Mouse (Mus musculus): ENCODE measurements around the gene Tmem119. TPM values are rescaled to one million over a fixed set of nuclear protein-coding genes. Genes with fewer than 3 reads are reported as not detected.
"Not testable (repeated sequence)": the region's sequence is repeated elsewhere in the genome, so short reads cannot be mapped to it uniquely, and the experiment has no call there.

The Tmem119 gene
- total RNA-seq, 2 experiments from 2014 or later, result 22.1 to 25.2 TPM

- no peak for DNase-seq (ENCODE audit: low spot score in 2 of 2)
- intact Hi-C loops (cut with DNase I), result no loop called here
These were observed 25.2 kb upstream of the Tmem119 start for GRCm38 (mm10) chr5:113825558-113825957.

GRCm38 (mm10) chr5:113824228-113824627, 23.9 kb upstream of the Tmem119 start:
- intact Hi-C loops (cut with DNase I), result no loop called here
- DNase-seq (ENCODE audit: low spot score in 2 of 2), result no peak

GRCm38 (mm10) chr5:113818572-113818971, 18.3 kb upstream of the Tmem119 start:
- DNase-seq (ENCODE audit: low spot score in 2 of 2), result no peak
- intact Hi-C loops (cut with DNase I), result loop anchor here (10.0 kb wide), 1 partner anchor 454 kb away; no protein-coding TSS in a partner anchor

- peak; percentile 43 to 46 for DNase-seq (ENCODE audit: low spot score in 2 of 2)
- intact Hi-C loops (cut with DNase I), result loop anchor here (1.0 to 10.0 kb wide), 2 partner anchors 42 to 451 kb away; no protein-coding TSS in a partner anchor
These were observed 15.4 kb upstream of the Tmem119 start for GRCm38 (mm10) chr5:113815638-113816152.

GRCm38 (mm10) chr5:113815041-113815389, 14.7 kb upstream of the Tmem119 start:
- intact Hi-C loops (cut with DNase I), result loop anchor here (10.0 kb wide), 1 partner anchor 450 kb away; no protein-coding TSS in a partner anchor
- DNase-seq (ENCODE audit: low spot score in 2 of 2), result no peak

GRCm38 (mm10) chr5:113814111-113815040, 14.1 kb upstream of the Tmem119 start:
- DNase-seq (ENCODE audit: low spot score in 2 of 2), result no peak
- intact Hi-C loops (cut with DNase I), result loop anchor here (10.0 kb wide), 1 partner anchor 450 kb away; no protein-coding TSS in a partner anchor

GRCm38 (mm10) chr5:113813608-113814007, 13.3 kb upstream of the Tmem119 start:
- intact Hi-C loops (cut with DNase I), result loop anchor here (10.0 kb wide), 1 partner anchor 449 kb away; no protein-coding TSS in a partner anchor
- no peak for DNase-seq (ENCODE audit: low spot score in 2 of 2)

- intact Hi-C loops (cut with DNase I), result loop anchor here (10.0 kb wide), 1 partner anchor 448 kb away; no protein-coding TSS in a partner anchor
- no peak for DNase-seq (ENCODE audit: low spot score in 2 of 2)
These were observed 12.3 kb upstream of the Tmem119 start for GRCm38 (mm10) chr5:113812638-113813037.

GRCm38 (mm10) chr5:113811824-113812420, 11.6 kb upstream of the Tmem119 start:
- DNase-seq (ENCODE audit: low spot score in 2 of 2), result not testable (repeated sequence)
- intact Hi-C loops (cut with DNase I), result loop anchor here (10.0 kb wide), 1 partner anchor 447 kb away; no protein-coding TSS in a partner anchor

- DNase-seq (ENCODE audit: low spot score in 2 of 2), result no peak
- intact Hi-C loops (cut with DNase I), result loop anchor here (10.0 kb wide), 1 partner anchor 445 kb away; no protein-coding TSS in a partner anchor
These were observed 9.8 kb upstream of the Tmem119 start for GRCm38 (mm10) chr5:113810111-113810510.

- no peak for DNase-seq (ENCODE audit: low spot score in 2 of 2)
- intact Hi-C loops (cut with DNase I), result no loop called here
These were observed 7.9 kb upstream of the Tmem119 start for GRCm38 (mm10) chr5:113808177-113808576.

- intact Hi-C loops (cut with DNase I), result no loop called here
- DNase-seq (ENCODE audit: low spot score in 2 of 2), result no peak
These were observed 7.4 kb upstream of the Tmem119 start for GRCm38 (mm10) chr5:113807712-113808111.

- DNase-seq (ENCODE audit: low spot score in 2 of 2), result no peak
- intact Hi-C loops (cut with DNase I), result no loop called here
These were observed 6.1 kb upstream of the Tmem119 start for GRCm38 (mm10) chr5:113806414-113806813.

GRCm38 (mm10) chr5:113805301-113805700, 5.0 kb upstream of the Tmem119 start:
- intact Hi-C loops (cut with DNase I), result no loop called here

GRCm38 (mm10) chr5:113804395-113804966, 4.2 kb upstream of the Tmem119 start:
- intact Hi-C loops (cut with DNase I), result no loop called here
- DNase-seq (ENCODE audit: low spot score in 2 of 2), result no peak

More at GRCm38 (mm10) chr5:113805301-113805700, 5.0 kb upstream of the Tmem119 start:
- DNase-seq (ENCODE audit: low spot score in 2 of 2), result no peak

GRCm38 (mm10) chr5:113799691-113800090, 625 bp downstream of the Tmem119 start:
- intact Hi-C loops (cut with DNase I), result no loop called here

GRCm38 (mm10) chr5:113798525-113798924, 1.8 kb downstream of the Tmem119 start:
- no peak for DNase-seq (ENCODE audit: low spot score in 2 of 2)
- intact Hi-C loops (cut with DNase I), result no loop called here

More at GRCm38 (mm10) chr5:113799691-113800090, 625 bp downstream of the Tmem119 start:
- no peak for DNase-seq (ENCODE audit: low spot score in 2 of 2)

- DNase-seq (ENCODE audit: low spot score in 2 of 2), result no peak
- intact Hi-C loops (cut with DNase I), result no loop called here
These were observed 3.0 kb downstream of the Tmem119 start for GRCm38 (mm10) chr5:113797149-113797882.
